Mouse (Mus musculus) neural tube, embryonic 12.5 days (tissue): ENCODE measurements around the gene Hamp. TPM values are rescaled to one million over a fixed set of nuclear protein-coding genes. Genes with fewer than 3 reads are reported as not detected.
A peak's percentile ranks its signal among the peaks of the same experiment; 100 is the strongest.

Experiments
- ATAC-seq: fragments of 200-750 bp; cut with Nextera tagmentation; 2 replicates; pipeline ENCODE4 v1.8.0; 2017; ENCODE audit warnings: low read depth, mild to moderate bottlenecking, moderate TSS enrichment, moderate library complexity; ENCODE audit not compliant: low FRiP score
- H3K27ac ChIP-seq: fragments of 300-500 bp; sonication (generic); 2 replicates; pipeline ENCODE4 v1.5.1; 2016
- H3K27me3 ChIP-seq: fragments of 300-500 bp; sonication (generic); replicated peaks from 2 replicates; pipeline ENCODE4 v1.6.1; 2016; ENCODE audit warnings: mild to moderate bottlenecking
- H3K36me3 ChIP-seq: fragments of 300-500 bp; sonication (generic); 2 replicates; pipeline ENCODE4 v1.6.1; 2016; ENCODE audit warnings: mild to moderate bottlenecking
- H3K4me1 ChIP-seq: fragments of 300-500 bp; sonication (generic); 2 replicates; pipeline ENCODE4 v1.6.1; 2016
- H3K4me2 ChIP-seq: fragments of 300-500 bp; sonication (generic); replicated peaks from 2 replicates; pipeline ENCODE4 v1.6.1; 2016; ENCODE audit warnings: mild to moderate bottlenecking
- H3K4me3 ChIP-seq: fragments of 300-500 bp; sonication (generic); 2 replicates; pipeline ENCODE4 v1.5.1; 2016
- H3K9ac ChIP-seq: fragments of 300-500 bp; sonication (generic); 2 replicates; pipeline ENCODE4 v1.6.1; 2016; ENCODE audit warnings: mild to moderate bottlenecking
- H3K9me3 ChIP-seq: fragments of 300-500 bp; sonication (generic); 2 replicates; pipeline ENCODE4 v1.6.1; 2016; ENCODE audit warnings: mild to moderate bottlenecking
- WGBS: fragments of 180-500 bp; shearing (Covaris S2); methylation state at CpG from one replicate; pipeline ENCODE4 v1.1.7; 2016; 5-methylcytosine and 5-hydroxymethylcytosine counted together
- polyA plus RNA-seq: library from polyadenylated mRNA; unstranded; fragments of >200 nt; fragmentation: Nextera tagmentation; extraction: Ambion mirVana; gene quantifications from 2 replicates; pipeline ENCODE4 v1.2.1, GENCODE M21; 2016

Hamp gene
- not detected in 2 replicates for polyA plus RNA-seq

- Histone ChIP-seq H3K9me3 (no peaks in the 10 kb centered on the region), H3K4me3 (no peak within 1 kb of the TSS), H3K9ac (no peak within 1 kb of the TSS), H3K27ac (no peak within 1 kb of the TSS), H3K4me2 (no peak within 1 kb of the TSS), H3K4me1 (no peaks in the 10 kb centered on the region), H3K36me3 (peaks cover 19% of the 10 kb centered on the region), H3K27me3 (no peaks in the 10 kb centered on the region)
- WGBS = 75% methylated on average over 9 of the region's 9 CpGs
- no peak for ATAC-seq
These were observed at the start of gene Hamp for GRCm38 (mm10) chr7:30943909-30944635. Gene Hamp, minus strand, starts transcription at chr7:30944032.

GRCm38 (mm10) chr7:30992148-30992547 lies 48.3 kb upstream of the Hamp start:
- WGBS = 86% methylated on average over 5 of the region's 5 CpGs
- no peak overlapping the region for H3K9ac ChIP-seq
- no peaks in the 10 kb centered on the region for H3K4me1 ChIP-seq

GRCm38 (mm10) chr7:30988519-30989162 lies 44.8 kb upstream of the Hamp start:
- H3K27me3 ChIP-seq = no peaks in the 10 kb centered on the region
- 86% methylated on average over 4 of the region's 4 CpGs for WGBS
- ATAC-seq = no peak
- no peak overlapping the region for H3K27ac ChIP-seq
- no peak overlapping the region for H3K4me3 ChIP-seq
- H3K36me3 ChIP-seq = no peaks in the 10 kb centered on the region
- no peak overlapping the region for H3K4me2 ChIP-seq
- H3K9me3 ChIP-seq = no peaks in the 10 kb centered on the region
- no peak overlapping the region for H3K9ac ChIP-seq
- H3K4me1 ChIP-seq = no peaks in the 10 kb centered on the region

More at GRCm38 (mm10) chr7:30992148-30992547, 48.3 kb upstream of the Hamp start:
- Histone ChIP-seq H3K9me3 (0 out of 2 replicates have a peak, but pooled peaks cover 4% of the 10 kb centered on the region), H3K27ac (no peak overlapping the region), H3K27me3 (no peaks in the 10 kb centered on the region), H3K4me2 (no peak overlapping the region), H3K36me3 (no peaks in the 10 kb centered on the region), H3K4me3 (no peak overlapping the region)
- no peak for ATAC-seq

GRCm38 (mm10) chr7:30985357-30985756 lies 41.5 kb upstream of the Hamp start:
- no peaks in the 10 kb centered on the region for H3K27me3 ChIP-seq
- H3K4me3 ChIP-seq = no peak overlapping the region
- H3K9ac ChIP-seq = no peak overlapping the region
- H3K4me1 ChIP-seq = no peaks in the 10 kb centered on the region
- H3K36me3 ChIP-seq = no peaks in the 10 kb centered on the region
- no peak for ATAC-seq
- 84% methylated on average over 9 of the region's 9 CpGs for WGBS
- H3K4me2 ChIP-seq = no peak overlapping the region
- H3K9me3 ChIP-seq = no peaks in the 10 kb centered on the region
- H3K27ac ChIP-seq = no peak overlapping the region

GRCm38 (mm10) chr7:30981703-30982102 lies 37.9 kb upstream of the Hamp start:
- WGBS = 90% methylated on average over 4 of the region's 4 CpGs
- ATAC-seq = no peak
- no peak overlapping the region for H3K27ac ChIP-seq
- H3K27me3 ChIP-seq = no peaks in the 10 kb centered on the region
- no peak overlapping the region for H3K4me2 ChIP-seq
- H3K9me3 ChIP-seq = no peaks in the 10 kb centered on the region
- H3K9ac ChIP-seq = no peak overlapping the region
- H3K4me1 ChIP-seq = no peaks in the 10 kb centered on the region
- H3K36me3 ChIP-seq = no peaks in the 10 kb centered on the region
- H3K4me3 ChIP-seq = no peak overlapping the region

- peak within 1 kb of the TSS; percentile 42 for H3K9ac ChIP-seq
- peak; percentile 81 for ATAC-seq
- H3K4me1 ChIP-seq = peaks cover 10% of the 10 kb centered on the region
- H3K4me3 ChIP-seq = peak within 1 kb of the TSS; percentile 33
- no peaks in the 10 kb centered on the region for H3K36me3 ChIP-seq
- WGBS = under 1% methylated on average over 36 of the region's 37 CpGs
- H3K9me3 ChIP-seq = no peaks in the 10 kb centered on the region
- H3K27me3 ChIP-seq = peaks cover 17% of the 10 kb centered on the region
- H3K4me2 ChIP-seq = peak within 1 kb of the TSS; percentile 65
- H3K27ac ChIP-seq = no peak within 1 kb of the TSS
These were observed 29.9 kb upstream of the Hamp start, which contains the start of gene Fam187b for GRCm38 (mm10) chr7:30973501-30974289. Gene Fam187b, plus strand, starts transcription at chr7:30973790.

- Histone ChIP-seq H3K36me3 (no peaks in the 10 kb centered on the region), H3K27ac (no peak within 1 kb of the TSS), H3K4me3 (peak within 1 kb of the TSS; percentile 33), H3K4me2 (peak within 1 kb of the TSS; percentile 65), H3K9me3 (no peaks in the 10 kb centered on the region), H3K9ac (peak within 1 kb of the TSS; percentile 42), H3K4me1 (peaks cover 10% of the 10 kb centered on the region), H3K27me3 (peaks cover 17% of the 10 kb centered on the region)
- ATAC-seq = peak; percentile 14; the same call in 1 of the 2 replicates
- 0% methylated on average over 19 of the region's 19 CpGs for WGBS
These were observed 29.3 kb upstream of the Hamp start, which contains the start of gene Lsr for GRCm38 (mm10) chr7:30973251-30973500. Gene Lsr, minus strand, starts transcription at chr7:30973464.

- Histone ChIP-seq H3K27ac (no peak overlapping the region), H3K27me3 (peaks cover 17% of the 10 kb centered on the region), H3K4me1 (peaks cover 10% of the 10 kb centered on the region), H3K4me2 (peak overlapping the region; percentile 65), H3K4me3 (peak overlapping the region; percentile 33), H3K9me3 (no peaks in the 10 kb centered on the region), H3K9ac (peak overlapping the region; percentile 42), H3K36me3 (no peaks in the 10 kb centered on the region)
- WGBS = 3% methylated on average over 41 of the region's 41 CpGs
- no peak for ATAC-seq
These were observed 28.8 kb upstream of the Hamp start for GRCm38 (mm10) chr7:30972426-30973250.

GRCm38 (mm10) chr7:30971901-30972300 lies 28.1 kb upstream of the Hamp start:
- ATAC-seq = no peak
- H3K9ac ChIP-seq = no peak overlapping the region
- peaks cover 10% of the 10 kb centered on the region for H3K4me1 ChIP-seq
- H3K27me3 ChIP-seq = peaks cover 17% of the 10 kb centered on the region
- 0 out of 2 replicates have a peak overlapping the region, but pooled peaks have one; percentile 65 for H3K4me2 ChIP-seq
- 90% methylated on average over 15 of the region's 15 CpGs for WGBS
- H3K27ac ChIP-seq = no peak overlapping the region
- H3K36me3 ChIP-seq = no peaks in the 10 kb centered on the region
- H3K4me3 ChIP-seq = no peak overlapping the region
- no peaks in the 10 kb centered on the region for H3K9me3 ChIP-seq

- Histone ChIP-seq H3K27me3 (peaks cover 17% of the 10 kb centered on the region), H3K4me3 (no peak overlapping the region), H3K4me2 (no peak overlapping the region), H3K9ac (no peak overlapping the region), H3K27ac (no peak overlapping the region), H3K9me3 (no peaks in the 10 kb centered on the region), H3K36me3 (no peaks in the 10 kb centered on the region), H3K4me1 (peaks cover 10% of the 10 kb centered on the region)
- ATAC-seq = no peak
- 78% methylated on average over 4 of the region's 4 CpGs for WGBS
These were observed 25.3 kb upstream of the Hamp start for GRCm38 (mm10) chr7:30969174-30969573.

GRCm38 (mm10) chr7:30968611-30969010 lies 24.8 kb upstream of the Hamp start:
- 91% methylated on average over 8 of the region's 8 CpGs for WGBS
- Histone ChIP-seq H3K9ac (no peak overlapping the region), H3K4me1 (peaks cover 10% of the 10 kb centered on the region), H3K27ac (no peak overlapping the region), H3K9me3 (no peaks in the 10 kb centered on the region), H3K27me3 (peaks cover 17% of the 10 kb centered on the region), H3K36me3 (no peaks in the 10 kb centered on the region), H3K4me2 (no peak overlapping the region), H3K4me3 (no peak overlapping the region)
- ATAC-seq = no peak
